Mouse (Mus musculus) liver, embryonic 18 days (tissue): ENCODE results near the gene Taf5. TPM values are rescaled to one million over a fixed set of nuclear protein-coding genes. Genes with fewer than 3 reads are reported as not detected.

Experiments
- polyA plus RNA-seq: library from polyadenylated mRNA; depleted of rRNA; stranded (reverse); fragments of >200 nt; gene quantifications from 2 replicates; pipeline ENCODE4 v1.2.3, GENCODE M21; 2012; rRNA removed

Gene Taf5
- polyA plus RNA-seq: 2.9 and 3.0 TPM in 2 replicates

DNA sequence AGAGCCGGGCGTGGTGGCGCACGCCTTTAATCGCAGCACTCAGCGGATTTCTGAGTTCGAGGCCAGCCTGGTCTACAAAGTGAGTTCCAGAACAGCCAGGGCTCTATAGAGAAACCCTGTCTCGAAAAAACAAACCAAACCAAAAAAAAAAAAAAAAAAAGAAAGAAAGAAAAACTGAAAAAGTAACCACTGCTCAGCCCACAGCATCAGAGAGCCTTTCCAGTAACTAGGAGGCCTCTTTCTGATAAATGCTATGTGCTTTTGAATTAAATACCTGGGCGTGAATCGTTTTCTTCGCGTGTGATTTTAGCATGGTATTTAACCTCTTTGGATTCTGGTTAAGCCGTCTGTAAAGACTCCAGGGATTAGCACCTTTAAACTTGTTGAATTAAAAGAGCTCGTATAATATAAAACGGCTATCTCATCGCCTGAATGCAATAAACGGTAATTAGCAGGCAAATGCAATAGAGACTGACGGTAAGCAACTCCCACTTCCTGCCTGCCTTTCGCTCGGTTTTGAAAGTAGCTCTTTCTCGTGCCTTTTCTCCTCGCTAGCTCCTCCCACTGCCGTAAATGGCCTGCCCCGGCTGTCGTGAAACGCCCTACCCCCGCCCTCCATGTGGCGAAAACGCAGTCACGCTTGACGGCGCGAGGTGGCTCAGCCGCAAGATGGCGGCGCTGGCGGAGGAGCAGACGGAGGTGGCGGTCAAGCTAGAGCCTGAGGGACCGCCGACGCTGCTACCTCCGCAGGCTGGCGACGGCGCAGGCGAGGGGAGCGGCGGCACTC, at the start of gene Taf5:
Gene Taf5, plus strand, starts transcription at position 651 of the 787 bp plus-strand sequence.

DNA sequence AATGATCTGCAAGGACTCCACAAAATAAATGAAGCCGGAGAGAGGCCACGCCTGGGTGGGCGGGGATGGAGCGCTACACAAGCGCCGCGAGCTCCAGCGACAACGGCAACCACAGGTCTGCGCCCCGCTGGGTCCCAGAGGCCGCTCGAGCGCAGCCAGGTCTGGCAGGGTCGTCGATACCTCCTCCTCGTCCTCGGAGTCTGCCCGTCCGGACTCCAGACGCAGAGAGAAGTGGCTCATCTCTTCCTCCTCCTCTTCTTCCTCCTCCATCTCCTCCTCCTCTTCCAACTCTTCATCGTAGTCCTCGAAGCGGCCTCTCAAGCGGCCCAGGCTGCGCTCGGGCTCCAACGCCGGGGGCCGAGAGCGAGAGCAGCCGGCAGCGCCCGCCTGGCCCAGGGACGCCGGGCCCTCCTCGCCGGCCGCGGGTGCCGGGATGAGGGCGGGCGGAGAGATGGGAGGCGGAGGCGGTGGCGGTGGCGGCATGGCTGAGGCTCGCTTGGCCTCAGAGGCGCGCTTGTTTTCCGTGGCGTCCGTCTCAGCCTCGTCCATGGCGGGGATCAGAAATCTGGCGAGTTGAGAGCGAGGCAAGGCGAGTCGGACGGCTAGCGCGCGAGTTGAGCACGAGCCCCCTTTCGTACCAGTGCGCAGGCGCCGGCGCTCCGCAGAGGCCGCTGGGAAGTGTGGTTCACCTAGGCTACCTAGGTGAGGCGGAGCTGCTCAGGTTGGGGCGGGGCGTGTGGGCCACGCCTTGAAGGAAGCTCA, 17.1 kb upstream of the Taf5 start, which contains the start of gene Pcgf6:
Gene Pcgf6, minus strand, starts transcription at position 636 of the 762 bp plus-strand sequence.

DNA sequence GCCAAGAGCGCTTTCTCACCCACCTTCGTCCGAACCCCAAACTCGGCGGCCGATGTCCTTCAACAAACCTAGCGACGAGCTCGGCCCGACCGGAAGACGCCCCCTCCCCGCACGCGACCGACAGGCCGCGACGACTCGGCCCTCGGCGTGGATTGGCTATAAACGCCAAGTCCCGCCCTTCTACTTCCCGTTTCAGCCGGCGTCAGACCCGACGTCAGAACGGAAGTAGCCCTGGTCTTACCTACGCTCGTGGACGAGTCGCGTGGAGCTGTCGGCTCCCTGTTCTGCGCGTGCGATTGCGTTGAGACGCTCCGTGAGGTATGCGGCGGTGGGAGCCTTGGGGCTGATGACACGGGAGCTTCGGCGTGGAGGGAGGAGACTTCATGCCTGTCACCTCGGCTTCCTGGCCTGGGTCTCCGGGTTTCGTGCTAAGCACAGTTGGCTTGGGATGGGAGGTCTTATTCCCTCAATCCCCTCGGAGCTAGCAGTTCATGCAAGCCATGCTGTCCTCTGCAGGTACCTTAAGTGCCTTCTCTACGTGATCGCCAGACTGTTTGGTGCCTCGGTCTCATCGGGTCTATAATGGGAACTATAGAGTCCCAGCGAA, 23.1 kb downstream of the Taf5 start, which contains the start of the genes Usmg5 and Pdcd11:
Gene Usmg5, minus strand, starts transcription at position 98 of the 607 bp plus-strand sequence.
Gene Pdcd11, plus strand, starts transcription at position 219 of the 607 bp plus-strand sequence.

Other genes starting within 250 kb of the Taf5 start
- 0.01 and 0.02 TPM in 2 replicates for gene Ina, start 53.0 kb upstream of the Taf5 start, polyA plus RNA-seq
- 13.6 and 14.9 TPM in 2 replicates for gene Nt5c2, start 52.6 kb upstream of the Taf5 start, polyA plus RNA-seq
- 8.6 and 9.4 TPM in 2 replicates for gene Pcgf6, start 16.8 kb upstream of the Taf5 start, polyA plus RNA-seq
- gene Usmg5, start 22.9 kb downstream of the Taf5 start, polyA plus RNA-seq: 430 and 520 TPM in 2 replicates
- gene Pdcd11, start 23.0 kb downstream of the Taf5 start, polyA plus RNA-seq: 5.1 and 6.4 TPM in 2 replicates
- 1.9 and 2.0 TPM in 2 replicates for gene Calhm2, start 70.5 kb downstream of the Taf5 start, polyA plus RNA-seq
- not detected in 2 replicates for gene Calhm1, start 76.5 kb downstream of the Taf5 start, polyA plus RNA-seq
- 0.02 TPM in 1 of 2 replicates, not detected in the other for gene Calhm3, start 90.0 kb downstream of the Taf5 start, polyA plus RNA-seq
- gene Neurl1a, start 111.1 kb downstream of the Taf5 start, polyA plus RNA-seq: 0.65 and 0.70 TPM in 2 replicates